ENCODE assay signal across 20 mouse cellular contexts in the genomic region with DNA sequence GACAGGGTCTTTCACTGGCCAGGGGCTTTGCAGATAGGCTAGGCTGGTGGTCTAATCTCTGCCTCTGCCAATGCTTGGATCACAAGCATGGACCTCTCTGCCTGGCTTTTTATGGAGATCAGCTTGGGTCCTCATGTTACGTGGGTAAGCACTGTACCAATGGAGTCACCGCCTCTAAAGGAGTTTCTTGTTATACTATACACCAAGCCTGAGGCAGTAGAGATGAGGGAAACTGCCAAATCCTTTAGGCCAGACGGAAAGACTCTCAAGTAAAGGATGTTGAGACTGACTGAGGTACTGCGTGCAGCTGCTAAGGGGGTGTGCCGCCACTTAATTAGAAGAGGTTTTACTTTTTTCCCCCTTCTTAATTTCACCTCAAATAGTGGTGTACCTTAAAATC. TPM values are rescaled to one million over a fixed set of nuclear protein-coding genes. Genes with fewer than 3 reads are reported as not detected.
"Had no signal": no experiment of that assay in that cellular context is flagged by ENCODE, and none has a peak within 500 bp of the region (broad histone marks: within the 10 kb centered on the region; RNA-seq: fewer than 3 reads in every experiment).

No protein-coding gene starts in this region.

- ATAC-seq: intestine, postnatal 0 days had no signal

- H3K4me1 ChIP-seq: kidney, embryonic 15.5 days; liver, embryonic 13.5 days had no signal

- H3K27ac ChIP-seq: kidney, embryonic 15.5 days; liver, embryonic 13.5 days; stomach, postnatal 0 days had no signal

- H3K9ac ChIP-seq: kidney, embryonic 15.5 days; liver, embryonic 13.5 days had no signal

- DNase-seq: kidney, adult 2 months; kidney, postnatal 10 days; kidney, postnatal 36 days; layer of hippocampus, postnatal 36 days; left cerebral cortex, postnatal 4 days; liver, embryonic 13.5 days; lung, adult 2 months; lung, postnatal 14 days; lung, postnatal 4 days; midbrain, embryonic 14.5 days; right cerebral cortex, adult 18-20 months; right cerebral cortex, postnatal 14 days; right cerebral cortex, postnatal 4 days; thymus, adult 18-20 months; thymus, postnatal 25 days had no signal

- H3K36me3 ChIP-seq: kidney, embryonic 15.5 days; liver, embryonic 13.5 days had no signal

- H3K4me3 ChIP-seq: kidney, embryonic 15.5 days; liver, embryonic 13.5 days had no signal

- H3K9me3 ChIP-seq: kidney, embryonic 15.5 days; liver, embryonic 13.5 days had no signal

- H3K4me2 ChIP-seq: kidney, embryonic 15.5 days; liver, embryonic 13.5 days; midbrain, embryonic 11.5 days had no signal

- H3K27me3 ChIP-seq: kidney, embryonic 15.5 days; liver, embryonic 13.5 days had no signal

RNA-seq across cellular contexts. Expression of gene Hspb8, which starts 43.8 kb away (rescaled TPM):
- total RNA-seq: megakaryocyte-erythroid progenitor cell, adult 5-6 weeks had no signal
